Mouse (Mus musculus): ENCODE data around the gene Tmem86b. TPM values are rescaled to one million over a fixed set of nuclear protein-coding genes. Genes with fewer than 3 reads are reported as not detected.

The Tmem86b gene
- polyA plus RNA-seq, 1 experiment, result 261 TPM

DNA sequence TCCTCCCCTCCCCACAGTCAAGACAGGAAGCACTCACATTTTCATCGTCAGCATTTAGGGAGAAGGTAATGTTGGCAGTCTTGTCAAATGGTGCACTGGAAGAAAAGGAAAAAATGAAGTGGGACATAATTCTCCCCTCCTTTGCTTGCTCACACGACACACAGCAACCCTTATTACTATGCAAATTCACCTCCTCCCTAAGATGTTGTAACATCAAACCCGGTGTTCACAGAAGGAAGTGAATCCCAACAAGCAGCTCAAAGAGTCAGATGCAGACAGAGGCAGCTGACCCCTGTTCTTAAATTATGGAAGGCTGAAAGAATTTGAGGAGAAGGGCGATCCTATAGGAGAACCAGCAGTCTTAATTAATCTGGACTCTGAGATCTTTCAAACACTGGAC, 5.0 kb upstream of the Tmem86b start:
- no peak overlapping the region for H3K4me3 ChIP-seq (ENCODE audit: low read depth, low read length)
- H3K4me1 ChIP-seq (ENCODE audit: control insufficient read depth, insufficient read depth, insufficient read length, low read length), result peaks cover 5% of the 10 kb centered on the region
- H3K36me3 ChIP-seq (ENCODE audit: control insufficient read depth, insufficient read depth, low read length), result peaks cover 77% of the 10 kb centered on the region
- H3K27ac ChIP-seq (ENCODE audit: insufficient read depth, low read depth, low read length), result no peak overlapping the region
- WGBS, result 75% methylated on average over 4 of the region's 4 CpGs
- TF ChIP-seq CTCF (IDR thresholded peaks at IDR 0.05; ENCODE audit: extremely low read depth, insufficient read length, insufficient replicate concordance, low read depth, low read length) (no peak), POLR2A (IDR thresholded peaks at IDR 0.05; ENCODE audit: low read depth, low read length) (no peak)
- no peaks in the 10 kb centered on the region for H3K27me3 ChIP-seq (ENCODE audit: control insufficient read depth, insufficient read depth, low read length)

DNA sequence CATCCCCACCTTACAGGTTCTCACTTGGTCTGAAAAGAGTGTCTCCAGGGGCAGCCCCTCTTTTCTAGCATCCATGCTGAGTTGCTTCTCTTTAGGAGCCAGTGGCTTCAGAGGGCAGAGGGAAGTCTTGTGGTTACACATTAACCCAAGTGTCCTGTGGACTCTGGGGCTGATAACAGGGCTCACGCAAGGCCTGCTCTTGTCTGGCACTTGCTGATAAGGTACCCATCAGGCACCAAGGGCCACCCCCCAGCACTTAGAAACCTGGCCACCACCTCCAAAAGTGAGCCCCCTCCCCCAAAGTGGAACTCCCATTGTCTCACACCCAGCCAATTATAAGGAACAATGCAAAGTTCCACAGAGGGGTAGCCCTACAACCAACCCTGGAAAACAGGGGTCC, 1.0 kb downstream of the Tmem86b start:
- peak overlapping the region; percentile 63 for H3K4me3 ChIP-seq (ENCODE audit: low read depth, low read length)

DNA sequence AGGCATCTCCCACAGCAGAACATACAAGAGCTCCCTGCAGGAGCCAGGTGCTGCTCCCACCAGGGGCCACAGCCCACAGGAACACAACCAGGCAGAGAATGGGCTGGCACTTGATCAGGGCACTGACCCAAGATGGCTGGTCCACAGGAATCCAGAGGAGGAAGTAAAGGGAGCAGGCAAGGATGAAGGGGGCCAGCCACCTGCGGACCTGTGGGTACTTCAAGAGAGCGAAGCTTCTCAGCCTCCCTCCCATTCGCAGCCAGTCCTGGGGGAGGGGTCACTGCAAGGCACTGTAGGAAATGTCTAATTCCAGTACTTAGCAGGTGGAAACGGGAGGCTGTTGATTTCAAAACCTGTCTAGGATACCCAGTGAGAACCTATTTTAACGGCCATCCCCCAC, 1.6 kb downstream of the Tmem86b start:
- Histone ChIP-seq H3K27ac (ENCODE audit: insufficient read depth, low read depth, low read length) (peak overlapping the region; percentile 77), H3K27me3 (ENCODE audit: control insufficient read depth, insufficient read depth, low read length) (no peaks in the 10 kb centered on the region), H3K4me1 (ENCODE audit: control insufficient read depth, insufficient read depth, insufficient read length, low read length) (peaks cover 16% of the 10 kb centered on the region), H3K4me3 (ENCODE audit: low read depth, low read length) (peak overlapping the region; percentile 63), H3K36me3 (ENCODE audit: control insufficient read depth, insufficient read depth, low read length) (peaks cover 42% of the 10 kb centered on the region)
- WGBS, result 42% methylated on average over 5 of the region's 5 CpGs
- TF ChIP-seq CTCF (IDR thresholded peaks at IDR 0.05; ENCODE audit: extremely low read depth, insufficient read length, insufficient replicate concordance, low read depth, low read length) (no peak), POLR2A (IDR thresholded peaks at IDR 0.05; ENCODE audit: low read depth, low read length) (no peak)

More for the DNA sequence above, 1.0 kb downstream of the Tmem86b start:
- H3K27ac ChIP-seq (ENCODE audit: insufficient read depth, low read depth, low read length), result peak overlapping the region; percentile 89
- H3K4me1 ChIP-seq (ENCODE audit: control insufficient read depth, insufficient read depth, insufficient read length, low read length), result peaks cover 16% of the 10 kb centered on the region
- no peaks in the 10 kb centered on the region for H3K27me3 ChIP-seq (ENCODE audit: control insufficient read depth, insufficient read depth, low read length)
- H3K36me3 ChIP-seq (ENCODE audit: control insufficient read depth, insufficient read depth, low read length), result peaks cover 46% of the 10 kb centered on the region
- WGBS, result 19% methylated on average over 1 of the region's 1 CpGs
- no peak for TF ChIP-seq POLR2A (IDR thresholded peaks at IDR 0.05; ENCODE audit: low read depth, low read length)
- TF ChIP-seq CTCF (IDR thresholded peaks at IDR 0.05; ENCODE audit: extremely low read depth, insufficient read length, insufficient replicate concordance, low read depth, low read length), result no peak

DNA sequence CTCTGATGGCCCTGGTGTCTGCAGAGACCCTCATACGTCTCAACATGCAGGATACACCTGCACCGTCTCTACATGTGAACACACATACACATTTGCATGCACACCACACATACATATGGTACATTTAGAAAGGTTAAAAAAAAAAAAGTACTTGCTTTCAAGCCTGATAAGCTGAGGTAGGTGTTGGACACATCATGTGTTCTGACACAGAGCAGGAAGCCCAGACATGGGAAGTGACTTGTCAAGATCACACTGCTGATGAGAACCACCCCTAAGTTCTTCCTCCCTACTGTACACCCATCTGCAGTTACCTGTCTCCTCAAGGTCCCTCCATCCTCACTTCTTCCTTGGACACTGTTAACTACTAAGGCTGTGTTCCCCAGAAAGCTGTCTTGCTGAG, 5.3 kb downstream of the Tmem86b start:
- H3K4me3 ChIP-seq (ENCODE audit: low read depth, low read length), result no peak overlapping the region
- H3K27ac ChIP-seq (ENCODE audit: insufficient read depth, low read depth, low read length), result no peak overlapping the region
- peaks cover 10% of the 10 kb centered on the region; the same call in 1 of the 2 replicates for H3K4me1 ChIP-seq (ENCODE audit: control insufficient read depth, insufficient read depth, insufficient read length, low read length)
- 82% methylated on average over 2 of the region's 2 CpGs for WGBS
- H3K27me3 ChIP-seq (ENCODE audit: control insufficient read depth, insufficient read depth, low read length), result no peaks in the 10 kb centered on the region
- no peak for TF ChIP-seq POLR2A (IDR thresholded peaks at IDR 0.05; ENCODE audit: low read depth, low read length)
- TF ChIP-seq CTCF (IDR thresholded peaks at IDR 0.05; ENCODE audit: extremely low read depth, insufficient read length, insufficient replicate concordance, low read depth, low read length), result no peak
- H3K36me3 ChIP-seq (ENCODE audit: control insufficient read depth, insufficient read depth, low read length), result peaks cover 11% of the 10 kb centered on the region; the same call in 1 of the 2 replicates

DNA sequence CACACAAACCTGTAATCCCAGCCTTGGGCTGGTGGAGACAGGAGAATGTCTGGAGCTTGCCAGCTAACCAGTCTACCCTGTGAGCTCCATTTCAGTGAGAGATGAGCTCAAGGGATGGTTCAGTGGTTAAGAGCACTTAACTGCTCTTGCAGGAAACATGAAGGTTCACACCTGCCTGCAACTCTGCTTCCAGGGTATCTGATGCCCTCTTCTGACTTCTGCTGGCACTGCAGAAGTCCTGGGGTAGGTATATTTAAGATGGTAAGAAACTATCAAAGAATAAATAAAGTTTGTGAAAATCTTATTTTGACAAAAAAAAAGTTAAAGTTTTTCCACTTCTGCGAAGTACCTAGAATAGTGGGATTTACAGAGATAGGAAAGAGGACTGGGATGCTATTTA, 6.9 kb downstream of the Tmem86b start:
- peaks cover 10% of the 10 kb centered on the region; the same call in 1 of the 2 replicates for H3K36me3 ChIP-seq (ENCODE audit: control insufficient read depth, insufficient read depth, low read length)
- 53% methylated on average over 1 of the region's 1 CpGs for WGBS
- H3K4me1 ChIP-seq (ENCODE audit: control insufficient read depth, insufficient read depth, insufficient read length, low read length), result peaks cover 7% of the 10 kb centered on the region; the same call in 1 of the 2 replicates
- peak; percentile 42; the same call in 1 of the 2 replicates for TF ChIP-seq CTCF (IDR thresholded peaks at IDR 0.05; ENCODE audit: extremely low read depth, insufficient read length, insufficient replicate concordance, low read depth, low read length)
- no peak for TF ChIP-seq POLR2A (IDR thresholded peaks at IDR 0.05; ENCODE audit: low read depth, low read length)
- H3K4me3 ChIP-seq (ENCODE audit: low read depth, low read length), result no peak overlapping the region
- H3K27ac ChIP-seq (ENCODE audit: insufficient read depth, low read depth, low read length), result no peak overlapping the region
- no peaks in the 10 kb centered on the region for H3K27me3 ChIP-seq (ENCODE audit: control insufficient read depth, insufficient read depth, low read length)

DNA sequence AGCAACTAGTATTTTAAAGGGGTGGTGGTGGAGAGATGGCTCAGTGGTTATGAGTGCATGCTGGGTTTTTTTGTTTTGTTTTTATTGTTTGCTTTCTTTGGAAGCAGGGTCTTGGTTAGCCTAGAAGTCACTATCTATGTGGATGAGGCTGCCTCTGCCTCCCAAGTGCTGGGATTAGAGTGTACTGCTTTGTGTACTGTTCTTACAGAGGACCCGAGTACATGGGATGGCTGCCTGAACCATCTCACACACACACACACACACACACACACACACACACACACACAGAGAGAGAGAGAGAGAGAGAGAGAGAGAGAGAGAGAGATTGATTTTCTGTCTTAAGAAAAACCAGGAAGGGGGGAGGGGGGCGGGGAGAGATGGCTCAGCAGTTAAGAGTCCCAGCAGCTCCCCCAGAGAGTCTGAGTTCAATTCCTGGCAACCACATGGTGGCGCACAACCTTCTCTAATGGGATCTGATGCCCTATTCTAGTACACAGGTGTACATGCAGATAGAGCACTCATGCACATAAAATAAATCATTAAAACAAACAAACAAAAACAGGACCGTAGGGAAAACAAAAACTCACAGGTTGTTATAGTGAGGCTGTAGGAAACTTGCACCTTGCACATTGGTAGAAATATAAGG, 7.6 kb downstream of the Tmem86b start:
- no peak overlapping the region for H3K27ac ChIP-seq (ENCODE audit: insufficient read depth, low read depth, low read length)
- TF ChIP-seq POLR2A (IDR thresholded peaks at IDR 0.05; ENCODE audit: low read depth, low read length), result no peak
- peak; percentile 57; the same call in 1 of the 2 replicates for TF ChIP-seq CTCF (IDR thresholded peaks at IDR 0.05; ENCODE audit: extremely low read depth, insufficient read length, insufficient replicate concordance, low read depth, low read length)
- H3K4me3 ChIP-seq (ENCODE audit: low read depth, low read length), result no peak overlapping the region
- H3K36me3 ChIP-seq (ENCODE audit: control insufficient read depth, insufficient read depth, low read length), result peaks cover 7% of the 10 kb centered on the region; the same call in 1 of the 2 replicates
- no peaks in the 10 kb centered on the region for H3K27me3 ChIP-seq (ENCODE audit: control insufficient read depth, insufficient read depth, low read length)
- WGBS, result 14% methylated on average over 4 of the region's 4 CpGs
- H3K4me1 ChIP-seq (ENCODE audit: control insufficient read depth, insufficient read depth, insufficient read length, low read length), result peaks cover 3% of the 10 kb centered on the region; the same call in 1 of the 2 replicates

DNA sequence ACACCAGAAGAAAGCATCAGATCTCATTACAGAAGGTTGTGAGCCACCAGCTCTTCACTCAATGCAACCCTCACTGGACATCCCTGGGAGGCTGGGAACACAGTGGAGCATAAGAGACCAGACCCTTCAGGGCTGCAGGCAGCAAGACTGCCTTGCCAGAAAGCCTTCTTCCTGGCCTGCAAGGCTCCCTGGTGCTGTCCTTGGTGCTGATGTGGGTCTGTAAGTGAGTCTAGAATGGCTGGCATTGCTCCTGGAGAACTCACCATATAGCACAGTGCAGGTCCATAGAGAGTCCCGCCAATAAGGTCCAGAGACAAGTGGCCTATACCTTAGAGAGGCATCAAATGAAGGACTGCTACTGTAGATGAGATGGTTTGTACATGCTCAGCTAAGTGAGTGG, 11.2 kb downstream of the Tmem86b start:
- Histone ChIP-seq H3K4me1 (ENCODE audit: control insufficient read depth, insufficient read depth, insufficient read length, low read length) (no peaks in the 10 kb centered on the region; the same call in 1 of the 2 replicates), H3K36me3 (ENCODE audit: control insufficient read depth, insufficient read depth, low read length) (no peaks in the 10 kb centered on the region), H3K27ac (ENCODE audit: insufficient read depth, low read depth, low read length) (no peak overlapping the region), H3K27me3 (ENCODE audit: control insufficient read depth, insufficient read depth, low read length) (no peaks in the 10 kb centered on the region), H3K4me3 (ENCODE audit: low read depth, low read length) (no peak overlapping the region)
- TF ChIP-seq CTCF (IDR thresholded peaks at IDR 0.05; ENCODE audit: extremely low read depth, insufficient read length, insufficient replicate concordance, low read depth, low read length) (no peak), POLR2A (IDR thresholded peaks at IDR 0.05; ENCODE audit: low read depth, low read length) (no peak)
- WGBS, result 14% methylated on average over 1 of the region's 1 CpGs

Data from small intestine, adult 2 months (tissue).